Mouse (Mus musculus): ENCODE results near the gene Kcnd2. TPM values are rescaled to one million over a fixed set of nuclear protein-coding genes. Genes with fewer than 3 reads are reported as not detected.

The Kcnd2 gene
- total and polyA plus RNA-seq, 3 experiments: 0.05 TPM; not detected in 2

DNA sequence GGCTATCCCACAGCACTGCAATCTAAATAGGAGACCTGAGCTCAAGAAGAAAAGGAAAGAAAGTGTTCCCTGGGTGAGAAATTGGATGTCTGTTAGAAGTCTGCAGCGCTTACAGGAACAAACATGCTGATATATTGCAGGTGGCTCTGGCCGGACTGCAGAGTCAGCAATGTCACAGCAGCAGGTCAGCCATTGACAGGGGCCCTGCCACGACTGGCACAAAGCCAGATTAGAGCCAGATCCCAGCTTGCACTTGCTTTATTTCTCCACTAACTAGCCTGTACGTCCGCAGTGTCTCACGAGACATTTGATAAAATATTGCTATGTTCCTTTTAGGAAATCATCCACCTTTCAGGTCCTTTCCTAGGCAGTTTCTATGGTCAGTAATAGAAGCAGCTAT lies 468.9 kb downstream of the Kcnd2 start:
- ATAC-seq (ENCODE audit: extremely low read depth, insufficient number of reproducible peaks, low FRiP score, poor library complexity, severe bottlenecking) (no peak), DNase-seq (ENCODE audit: low spot score) (no peak)
- H3K27me3 ChIP-seq (ENCODE audit: insufficient read depth, low read length): peaks cover 3% of the 10 kb centered on the region; the same call in 1 of the 2 replicates
- H3K4me1 ChIP-seq (ENCODE audit: insufficient read depth, low read depth, low read length): no peaks in the 10 kb centered on the region
- TF ChIP-seq CTCF (IDR thresholded peaks at IDR 0.05; ENCODE audit: low read depth, low read length) (no peak), TAL1 (conservative IDR thresholded peaks at IDR 0.05; ENCODE audit: low read depth, low read length) (no peak), GATA1 (IDR thresholded peaks at IDR 0.05; ENCODE audit: borderline replicate concordance, low read length) (no peak), GATA2 (IDR thresholded peaks at IDR 0.05; ENCODE audit: borderline replicate concordance, low read depth, low read length) (no peak), POLR2AphosphoS5 (IDR thresholded peaks at IDR 0.05; ENCODE audit: insufficient replicate concordance, low read depth, low read length) (no peak)
- no peaks in the 10 kb centered on the region for H3K36me3 ChIP-seq (replicated peaks)
- H3K9me3 ChIP-seq (replicated peaks): no peaks in the 10 kb centered on the region
- H3K4me3 ChIP-seq (ENCODE audit: low read depth, low read length): no peak overlapping the region

DNA sequence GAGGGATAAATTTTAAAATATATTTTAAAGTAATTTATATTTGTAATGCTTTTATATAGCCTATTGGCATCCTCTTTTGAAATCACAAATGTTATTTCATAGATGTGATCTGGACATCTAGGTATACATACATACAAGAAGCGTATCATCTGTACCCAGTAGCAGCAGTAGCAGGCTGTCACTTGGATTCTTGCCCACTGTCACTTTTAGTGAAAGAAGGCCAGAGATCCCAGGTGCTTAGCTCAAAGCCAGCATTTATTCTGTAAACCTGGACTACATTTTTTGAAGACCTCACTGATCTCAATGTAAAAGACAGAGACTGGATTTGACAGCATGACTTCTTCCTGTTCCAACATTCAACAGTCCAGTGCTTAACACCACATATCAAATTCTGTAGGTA lies 471.1 kb downstream of the Kcnd2 start:
- no peak for DNase-seq (ENCODE audit: low spot score)
- H3K27me3 ChIP-seq (ENCODE audit: insufficient read depth, low read length): peaks cover 6% of the 10 kb centered on the region; the same call in 1 of the 2 replicates
- no peaks in the 10 kb centered on the region for H3K36me3 ChIP-seq (replicated peaks)
- no peaks in the 10 kb centered on the region for H3K4me1 ChIP-seq (ENCODE audit: insufficient read depth, low read depth, low read length)
- no peak for ATAC-seq (ENCODE audit: extremely low read depth, insufficient number of reproducible peaks, low FRiP score, poor library complexity, severe bottlenecking)
- TF ChIP-seq CTCF (IDR thresholded peaks at IDR 0.05; ENCODE audit: low read depth, low read length): no peak
- no peak for TF ChIP-seq TAL1 (conservative IDR thresholded peaks at IDR 0.05; ENCODE audit: low read depth, low read length)
- TF ChIP-seq GATA2 (IDR thresholded peaks at IDR 0.05; ENCODE audit: borderline replicate concordance, low read depth, low read length): no peak
- no peak for TF ChIP-seq GATA1 (IDR thresholded peaks at IDR 0.05; ENCODE audit: borderline replicate concordance, low read length)
- H3K9me3 ChIP-seq (replicated peaks): no peaks in the 10 kb centered on the region
- no peak overlapping the region for H3K4me3 ChIP-seq (ENCODE audit: low read depth, low read length)

- peaks cover 4% of the 10 kb centered on the region; the same call in 1 of the 2 replicates for H3K27me3 ChIP-seq (ENCODE audit: insufficient read depth, low read length)
- no peaks in the 10 kb centered on the region for H3K36me3 ChIP-seq (replicated peaks)
- no peaks in the 10 kb centered on the region for H3K9me3 ChIP-seq (replicated peaks)
- DNase-seq (ENCODE audit: low spot score) (no peak), ATAC-seq (ENCODE audit: extremely low read depth, insufficient number of reproducible peaks, low FRiP score, poor library complexity, severe bottlenecking) (no peak)
- no peak overlapping the region for H3K4me3 ChIP-seq (ENCODE audit: low read depth, low read length)
- no peaks in the 10 kb centered on the region for H3K4me1 ChIP-seq (ENCODE audit: insufficient read depth, low read depth, low read length)
- TF ChIP-seq POLR2AphosphoS5 (IDR thresholded peaks at IDR 0.05; ENCODE audit: insufficient replicate concordance, low read depth, low read length): no peak
These were observed 477.6 kb downstream of the Kcnd2 start for GRCm38 (mm10) chr6:21692861-21693350.

GRCm38 (mm10) chr6:21697641-21698040 lies 482.3 kb downstream of the Kcnd2 start:
- DNase-seq (ENCODE audit: low spot score) (no peak), ATAC-seq (ENCODE audit: extremely low read depth, insufficient number of reproducible peaks, low FRiP score, poor library complexity, severe bottlenecking) (no peak)
- no peaks in the 10 kb centered on the region for H3K9me3 ChIP-seq (replicated peaks)
- no peaks in the 10 kb centered on the region for H3K27me3 ChIP-seq (ENCODE audit: insufficient read depth, low read length)
- H3K4me3 ChIP-seq (ENCODE audit: low read depth, low read length): no peak overlapping the region
- H3K4me1 ChIP-seq (ENCODE audit: insufficient read depth, low read depth, low read length): no peaks in the 10 kb centered on the region
- H3K36me3 ChIP-seq (replicated peaks): no peaks in the 10 kb centered on the region
- no peak for TF ChIP-seq CTCF (IDR thresholded peaks at IDR 0.05; ENCODE audit: low read depth, low read length)

DNA sequence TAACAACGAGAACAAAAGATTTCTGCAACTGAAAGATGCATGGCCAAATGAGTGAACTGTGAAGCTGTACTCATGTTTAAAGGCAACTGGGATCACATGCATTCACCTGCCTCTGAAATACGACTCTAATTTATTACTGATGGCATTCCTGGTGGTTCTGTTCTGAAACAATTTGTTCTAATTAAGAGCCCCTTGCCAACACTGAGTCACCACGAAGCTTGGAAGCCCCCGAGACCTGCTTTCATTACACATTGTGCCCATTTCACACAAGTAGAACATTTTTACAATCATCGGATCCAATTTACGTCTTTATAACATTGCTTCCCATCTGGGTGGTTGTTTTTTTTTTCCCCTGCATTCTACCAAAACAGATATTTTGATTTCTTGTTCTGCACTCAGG lies 485.8 kb downstream of the Kcnd2 start:
- Histone ChIP-seq H3K36me3 (replicated peaks) (no peaks in the 10 kb centered on the region), H3K4me3 (ENCODE audit: low read depth, low read length) (no peak overlapping the region), H3K4me1 (ENCODE audit: insufficient read depth, low read depth, low read length) (no peaks in the 10 kb centered on the region), H3K9me3 (replicated peaks) (no peaks in the 10 kb centered on the region), H3K27me3 (ENCODE audit: insufficient read depth, low read length) (no peaks in the 10 kb centered on the region)
- TF ChIP-seq CTCF (IDR thresholded peaks at IDR 0.05; ENCODE audit: low read depth, low read length) (no peak), GATA2 (IDR thresholded peaks at IDR 0.05; ENCODE audit: borderline replicate concordance, low read depth, low read length) (no peak), POLR2AphosphoS5 (IDR thresholded peaks at IDR 0.05; ENCODE audit: insufficient replicate concordance, low read depth, low read length) (no peak), GATA1 (IDR thresholded peaks at IDR 0.05; ENCODE audit: borderline replicate concordance, low read length) (no peak), TAL1 (conservative IDR thresholded peaks at IDR 0.05; ENCODE audit: low read depth, low read length) (no peak)
- ATAC-seq (ENCODE audit: extremely low read depth, insufficient number of reproducible peaks, low FRiP score, poor library complexity, severe bottlenecking) (no peak), DNase-seq (ENCODE audit: low spot score) (no peak)

DNA sequence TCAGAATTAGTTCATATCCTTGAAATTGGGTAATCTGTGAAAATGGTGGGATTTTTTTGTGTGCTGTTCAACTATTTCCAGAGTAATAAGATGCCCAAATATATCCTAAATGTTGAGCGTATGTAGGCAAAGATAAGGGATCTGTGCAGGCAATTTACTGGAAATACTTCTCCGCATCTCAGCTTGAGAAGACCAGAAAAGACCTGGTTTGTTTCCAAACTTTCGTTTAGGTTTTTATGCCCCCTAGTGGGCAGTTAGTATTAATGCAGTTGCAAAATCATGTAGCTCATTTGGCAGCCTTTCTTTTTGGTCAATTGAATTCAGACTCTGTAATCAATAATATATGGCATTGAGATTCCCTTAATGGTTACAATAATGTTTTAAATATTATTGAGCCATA lies 493.9 kb downstream of the Kcnd2 start:
- H3K36me3 ChIP-seq (replicated peaks): no peaks in the 10 kb centered on the region
- no peak for ATAC-seq (ENCODE audit: extremely low read depth, insufficient number of reproducible peaks, low FRiP score, poor library complexity, severe bottlenecking)
- peak; percentile 1 for DNase-seq (ENCODE audit: low spot score)
- H3K4me1 ChIP-seq (ENCODE audit: insufficient read depth, low read depth, low read length): no peaks in the 10 kb centered on the region
- TF ChIP-seq GATA2 (IDR thresholded peaks at IDR 0.05; ENCODE audit: borderline replicate concordance, low read depth, low read length): no peak
- TF ChIP-seq GATA1 (IDR thresholded peaks at IDR 0.05; ENCODE audit: borderline replicate concordance, low read length): no peak
- peak; percentile 25; the same call in 1 of the 2 replicates for TF ChIP-seq CTCF (IDR thresholded peaks at IDR 0.05; ENCODE audit: low read depth, low read length)
- TF ChIP-seq POLR2AphosphoS5 (IDR thresholded peaks at IDR 0.05; ENCODE audit: insufficient replicate concordance, low read depth, low read length): no peak
- no peak for TF ChIP-seq TAL1 (conservative IDR thresholded peaks at IDR 0.05; ENCODE audit: low read depth, low read length)
- no peaks in the 10 kb centered on the region for H3K9me3 ChIP-seq (replicated peaks)
- no peak overlapping the region for H3K4me3 ChIP-seq (ENCODE audit: low read depth, low read length)
- peaks cover 7% of the 10 kb centered on the region for H3K27me3 ChIP-seq (ENCODE audit: insufficient read depth, low read length)

GRCm38 (mm10) chr6:21719121-21719520 lies 503.8 kb downstream of the Kcnd2 start:
- DNase-seq (ENCODE audit: low spot score) (no peak), ATAC-seq (ENCODE audit: extremely low read depth, insufficient number of reproducible peaks, low FRiP score, poor library complexity, severe bottlenecking) (no peak)
- no peaks in the 10 kb centered on the region for H3K9me3 ChIP-seq (replicated peaks)
- no peak overlapping the region for H3K4me3 ChIP-seq (ENCODE audit: low read depth, low read length)
- peaks cover 15% of the 10 kb centered on the region for H3K27me3 ChIP-seq (ENCODE audit: insufficient read depth, low read length)
- H3K36me3 ChIP-seq (replicated peaks): no peaks in the 10 kb centered on the region
- no peaks in the 10 kb centered on the region for H3K4me1 ChIP-seq (ENCODE audit: insufficient read depth, low read depth, low read length)
- no peak for TF ChIP-seq TAL1 (conservative IDR thresholded peaks at IDR 0.05; ENCODE audit: low read depth, low read length)
- TF ChIP-seq GATA1 (IDR thresholded peaks at IDR 0.05; ENCODE audit: borderline replicate concordance, low read length): no peak
- no peak for TF ChIP-seq CTCF (IDR thresholded peaks at IDR 0.05; ENCODE audit: low read depth, low read length)
- TF ChIP-seq GATA2 (IDR thresholded peaks at IDR 0.05; ENCODE audit: borderline replicate concordance, low read depth, low read length): no peak
- no peak for TF ChIP-seq POLR2AphosphoS5 (IDR thresholded peaks at IDR 0.05; ENCODE audit: insufficient replicate concordance, low read depth, low read length)

Measured in G1E (cell line).